Mouse (Mus musculus): Measurements from ENCODE around the gene Fitm2.

GRCm38 (mm10) chr2:163472466-163472851, at the start of gene Fitm2:
- TF ChIP-seq ELF1 (IDR thresholded peaks at IDR 0.05; ENCODE audit: low read depth, low read length): peak; percentile 72
- TF ChIP-seq NELFE (IDR thresholded peaks at IDR 0.05; ENCODE audit: low read depth, low read length): peak; percentile 81
- TF ChIP-seq SMC3 (IDR thresholded peaks at IDR 0.05; ENCODE audit: low read depth, low read length): peak; percentile 54
- no peak for TF ChIP-seq BHLHE40 (IDR thresholded peaks at IDR 0.05; ENCODE audit: borderline replicate concordance, low read depth, low read length)
- no peak for TF ChIP-seq USF1 (IDR thresholded peaks at IDR 0.05; ENCODE audit: low read depth, low read length)
- peak; percentile 64 to 88; a peak in 3 of 4 replicates for TF ChIP-seq POLR2A (IDR thresholded peaks at IDR 0.05; ENCODE audit: control insufficient read depth in 1 of 2, insufficient read depth in 1 of 2, low read depth in 1 of 2, low read length in 2 of 2, poor library complexity in 1 of 2)
- TF ChIP-seq MYB (IDR thresholded peaks at IDR 0.05; ENCODE audit: low read depth, low read length): no peak
- TF ChIP-seq CTCF (IDR thresholded peaks at IDR 0.05 in 2 of 3, conservative IDR thresholded peaks at IDR 0.05 in 1 of 3; ENCODE audit: control insufficient read depth in 1 of 3, insufficient read depth in 1 of 3, low read depth in 2 of 3, low read length in 3 of 3, poor library complexity in 1 of 3, severe bottlenecking in 1 of 3): peak; percentile 82 to 99 (median 86)
- TF ChIP-seq MAZ (IDR thresholded peaks at IDR 0.05; ENCODE audit: low read depth, low read length): peak; percentile 75
- 0 out of 2 replicates have a peak, but pooled peaks have one; percentile 4 for TF ChIP-seq E2F4 (IDR thresholded peaks at IDR 0.05; ENCODE audit: borderline replicate concordance, low read depth, low read length)
- peak; percentile 27 for TF ChIP-seq RAD21 (IDR thresholded peaks at IDR 0.05; ENCODE audit: low read depth, low read length)
- TF ChIP-seq RCOR1 (IDR thresholded peaks at IDR 0.05; ENCODE audit: low read depth, low read length): peak; percentile 33; the same call in 1 of the 2 replicates
